Mouse (Mus musculus) heart, adult 9 months (tissue): ENCODE measurements around the gene Cep97.
"Not testable (repeated sequence)": the region's sequence is repeated elsewhere in the genome, so short reads cannot be mapped to it uniquely, and the experiment has no call there.

Experiments
- DNase-seq, 2 experiments: peaks; one replicate each; pipeline ENCODE4 v3.0.0; 2022; ENCODE audit warnings: low spot score in 2 of 2

Cep97 gene

GRCm38 (mm10) chr16:55934453-55935037, at the start of gene Cep97:
Gene Cep97, minus strand, starts transcription at chr16:55934855.
- DNase-seq: peak; percentile 95 to 96

GRCm38 (mm10) chr16:55974903-55975285, 40.2 kb upstream of the Cep97 start:
- DNase-seq: peak; percentile 67 to 73

GRCm38 (mm10) chr16:55974256-55974902, 39.7 kb upstream of the Cep97 start:
- DNase-seq: peak; percentile 93 to 94

- peak; percentile 96 to 98 for DNase-seq
Observed at GRCm38 (mm10) chr16:55973431-55974255, 39.0 kb upstream of the Cep97 start, which contains the start of gene Zbtb11. Gene Zbtb11, plus strand, starts transcription at chr16:55973883.

- no peak for DNase-seq
Observed at GRCm38 (mm10) chr16:55972626-55973201, 38.1 kb upstream of the Cep97 start.

- no peak for DNase-seq
Observed at GRCm38 (mm10) chr16:55971735-55972615, 37.3 kb upstream of the Cep97 start.

- no peak for DNase-seq
Observed at GRCm38 (mm10) chr16:55970416-55970815, 35.8 kb upstream of the Cep97 start.

GRCm38 (mm10) chr16:55969147-55969546, 34.5 kb upstream of the Cep97 start:
- no peak for DNase-seq

GRCm38 (mm10) chr16:55967221-55967620, 32.6 kb upstream of the Cep97 start:
- no peak for DNase-seq

GRCm38 (mm10) chr16:55966212-55966871, 31.7 kb upstream of the Cep97 start, which contains the start of gene Rpl24:
Gene Rpl24, plus strand, starts transcription at chr16:55966275.
- DNase-seq: peak; percentile 94 to 95

GRCm38 (mm10) chr16:55964126-55964949, 29.7 kb upstream of the Cep97 start:
- DNase-seq: no peak

GRCm38 (mm10) chr16:55963068-55963467, 28.4 kb upstream of the Cep97 start:
- DNase-seq: not testable (repeated sequence)

- not testable (repeated sequence) for DNase-seq
Observed at GRCm38 (mm10) chr16:55954196-55954595, 19.5 kb upstream of the Cep97 start.

GRCm38 (mm10) chr16:55952771-55953170, 18.1 kb upstream of the Cep97 start:
- no peak for DNase-seq

- DNase-seq: no peak
Observed at GRCm38 (mm10) chr16:55951679-55952327, 17.1 kb upstream of the Cep97 start.

- peak; percentile 40 to 79 for DNase-seq
Observed at GRCm38 (mm10) chr16:55950946-55951678, 16.5 kb upstream of the Cep97 start.

- no peak for DNase-seq
Observed at GRCm38 (mm10) chr16:55950462-55950861, 15.8 kb upstream of the Cep97 start.

- no peak for DNase-seq
Observed at GRCm38 (mm10) chr16:55948963-55949362, 14.3 kb upstream of the Cep97 start.
